9 mouse cellular contexts compared by ENCODE assay signal in the genomic region with DNA sequence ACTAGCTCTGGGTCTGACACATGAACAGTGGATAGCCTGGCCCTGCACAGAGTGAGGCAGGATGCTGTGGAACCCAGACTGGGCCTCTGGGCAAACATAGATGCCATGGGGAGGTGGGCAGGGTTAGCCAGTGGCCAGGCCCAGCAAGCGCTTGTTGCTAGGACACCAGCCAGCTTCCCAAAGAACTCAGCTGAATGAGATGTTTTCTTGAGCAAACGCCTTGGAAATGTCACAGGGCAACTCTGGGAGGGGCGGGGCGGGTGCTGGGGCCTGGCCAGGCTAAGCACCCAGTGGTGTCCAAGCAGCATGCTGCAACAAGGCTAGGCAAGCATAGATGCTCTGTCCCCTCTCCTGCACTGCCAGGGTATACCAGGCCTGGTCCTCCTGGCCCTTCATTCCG. TPM values are rescaled to one million over a fixed set of nuclear protein-coding genes. Genes with fewer than 3 reads are reported as not detected.
DNase-seq lines count a peak whose midpoint lies in the region; ATAC-seq and TF ChIP-seq lines count a peak whose summit lies in the region.
"Had no signal": no experiment of that assay in that cellular context is flagged by ENCODE, and none has a peak within 500 bp of the region (broad histone marks: within the 10 kb centered on the region; RNA-seq: fewer than 3 reads in every experiment).

No protein-coding gene starts in this region.

- H3K36me3 ChIP-seq in forebrain, embryonic 13.5 days (ENCODE audit: poor library complexity, severe bottlenecking) = no peaks in the 10 kb centered on the region
- 0 out of 2 replicates have a peak, but pooled peaks cover 10% of the 10 kb centered on the region for H3K36me3 ChIP-seq in midbrain, embryonic 10.5 days
- no peaks in the 10 kb centered on the region for H3K36me3 ChIP-seq in stomach, postnatal 0 days (ENCODE audit: control insufficient read depth, insufficient read depth, low read length)
- H3K36me3 ChIP-seq: limb, embryonic 15.5 days had no signal

- peak; percentile 18 for DNase-seq in retina, postnatal 1 day
- no peak for DNase-seq in retina, embryonic 14.5 days (ENCODE audit: low spot score)
- peak; percentile 75 for DNase-seq in midbrain, embryonic 10.5 days (ENCODE audit: low spot score)
- DNase-seq in stomach, postnatal 0 days (ENCODE audit: low spot score) = peak; percentile 20
- DNase-seq in heart, postnatal 36 days = no peak
- DNase-seq in testis, postnatal 10 days (ENCODE audit: low spot score) = no peak
- DNase-seq: lung, postnatal 36 days had no signal

- no peak for TF ChIP-seq CTCF in stomach, postnatal 0 days (IDR thresholded peaks at IDR 0.05; ENCODE audit: low read depth)

- ATAC-seq in forebrain, embryonic 13.5 days = peak; percentile 76
- ATAC-seq in stomach, postnatal 0 days (ENCODE audit: low FRiP score, low TSS enrichment) = no peak

- H3K4me2 ChIP-seq in forebrain, embryonic 13.5 days = no peak overlapping the region
- H3K4me2 ChIP-seq in stomach, postnatal 0 days (replicated peaks; ENCODE audit: low read depth) = no peak overlapping the region
- H3K4me2 ChIP-seq: limb, embryonic 15.5 days had no signal

- 27% methylated on average over 5 of the region's 5 CpGs for WGBS in forebrain, embryonic 13.5 days
- WGBS in midbrain, embryonic 10.5 days = 33% methylated on average over 5 of the region's 5 CpGs
- 48% methylated on average over 5 of the region's 5 CpGs for WGBS in stomach, postnatal 0 days

- no peak overlapping the region for H3K4me3 ChIP-seq in forebrain, embryonic 13.5 days
- H3K4me3 ChIP-seq in midbrain, embryonic 10.5 days = peak overlapping the region; percentile 14; the same call in 1 of the 2 replicates
- no peak overlapping the region for H3K4me3 ChIP-seq in stomach, postnatal 0 days (ENCODE audit: low read depth, low read length)
- H3K4me3 ChIP-seq: limb, embryonic 15.5 days had no signal

- H3K27me3 ChIP-seq in forebrain, embryonic 13.5 days = no peaks in the 10 kb centered on the region
- H3K27me3 ChIP-seq in midbrain, embryonic 10.5 days (ENCODE audit: low read depth, poor library complexity, severe bottlenecking) = peaks cover 80% of the 10 kb centered on the region
- H3K27me3 ChIP-seq in stomach, postnatal 0 days (ENCODE audit: control insufficient read depth, insufficient read depth, low read length) = no peaks in the 10 kb centered on the region
- H3K27me3 ChIP-seq: limb, embryonic 15.5 days had no signal

- no peaks in the 10 kb centered on the region for H3K9me3 ChIP-seq in forebrain, embryonic 13.5 days (replicated peaks)
- no peaks in the 10 kb centered on the region for H3K9me3 ChIP-seq in midbrain, embryonic 10.5 days (replicated peaks)
- no peaks in the 10 kb centered on the region for H3K9me3 ChIP-seq in stomach, postnatal 0 days (ENCODE audit: control insufficient read depth, low read length)
- H3K9me3 ChIP-seq: limb, embryonic 15.5 days had no signal

- H3K27ac ChIP-seq in forebrain, embryonic 13.5 days = no peak overlapping the region
- H3K27ac ChIP-seq in midbrain, embryonic 10.5 days (replicated peaks) = peak overlapping the region; percentile 73
- H3K27ac ChIP-seq in stomach, postnatal 0 days (replicated peaks) = no peak overlapping the region
- H3K27ac ChIP-seq: limb, embryonic 15.5 days had no signal

- intact Hi-C loops in heart, postnatal 36 days (cut with DNase I) = no loop called here

- peaks cover 19% of the 10 kb centered on the region for H3K4me1 ChIP-seq in forebrain, embryonic 13.5 days
- peaks cover 42% of the 10 kb centered on the region for H3K4me1 ChIP-seq in midbrain, embryonic 10.5 days
- no peaks in the 10 kb centered on the region for H3K4me1 ChIP-seq in stomach, postnatal 0 days (replicated peaks; ENCODE audit: control insufficient read depth, insufficient read depth)
- H3K4me1 ChIP-seq: limb, embryonic 15.5 days had no signal

- H3K9ac ChIP-seq in forebrain, embryonic 13.5 days = peak overlapping the region; percentile 21; the same call in 1 of the 2 replicates
- H3K9ac ChIP-seq in stomach, postnatal 0 days (ENCODE audit: low read length) = no peak overlapping the region
- H3K9ac ChIP-seq: limb, embryonic 15.5 days had no signal

- no peak for TF ChIP-seq EP300 in stomach, postnatal 0 days (optimal IDR thresholded peaks at IDR 0.05)

RNA-seq across cellular contexts. Expression of a gene that starts 28.5 kb away (rescaled TPM):
- 14.3 and 18.6 TPM in 2 replicates for polyA plus RNA-seq in forebrain, embryonic 13.5 days (2015; fragmentation: Nextera tagmentation; extraction: Ambion mirVana)
- polyA plus RNA-seq in midbrain, embryonic 10.5 days (2016; fragmentation: Nextera tagmentation; extraction: Ambion mirVana) = 13.6 and 17.6 TPM in 2 replicates
- 6.2 and 7.9 TPM in 2 replicates for polyA plus RNA-seq in stomach, postnatal 0 days (2015; fragmentation: Nextera tagmentation; extraction: Ambion mirVana)
- total RNA-seq in heart, postnatal 36 days (2021) = 1 to 10 TPM; 3.6 to 4.2 TPM

RNA-seq across cellular contexts. Expression of a gene that starts 40.5 kb away (rescaled TPM):
- polyA plus RNA-seq in forebrain, embryonic 13.5 days (2015; fragmentation: Nextera tagmentation; extraction: Ambion mirVana) = 48.1 and 54.3 TPM in 2 replicates
- polyA plus RNA-seq in midbrain, embryonic 10.5 days (2016; fragmentation: Nextera tagmentation; extraction: Ambion mirVana) = 45.2 and 49.5 TPM in 2 replicates
- 15.2 and 16.1 TPM in 2 replicates for polyA plus RNA-seq in stomach, postnatal 0 days (2015; fragmentation: Nextera tagmentation; extraction: Ambion mirVana)
- total RNA-seq in heart, postnatal 36 days (2021) = 10 to 100 TPM; 12.4 to 12.7 TPM

RNA-seq across cellular contexts. Expression of a gene that starts 40.5 kb away (rescaled TPM):
- polyA plus RNA-seq in forebrain, embryonic 13.5 days (2015; fragmentation: Nextera tagmentation; extraction: Ambion mirVana) = 108 TPM in 2 replicates
- 91.8 and 98.8 TPM in 2 replicates for polyA plus RNA-seq in midbrain, embryonic 10.5 days (2016; fragmentation: Nextera tagmentation; extraction: Ambion mirVana)
- polyA plus RNA-seq in stomach, postnatal 0 days (2015; fragmentation: Nextera tagmentation; extraction: Ambion mirVana) = 42.0 and 44.7 TPM in 2 replicates
- 10 to 100 TPM; 20.6 to 24.8 TPM for total RNA-seq in heart, postnatal 36 days (2021)

Comparison
In these comparisons a context has a peak if more than half of its experiments do, and no peak if none do; other contexts are left out.
1. DNase-seq: peak in retina, postnatal 1 day (single experiment), midbrain, embryonic 10.5 days (single experiment) and stomach, postnatal 0 days (single experiment); none in retina, embryonic 14.5 days (single experiment), heart, postnatal 36 days (0 of 2) and testis, postnatal 10 days (single experiment).